Mouse (Mus musculus) MEL (cell line): ENCODE measurements around the gene Il17a. TPM values are rescaled to one million over a fixed set of nuclear protein-coding genes. Genes with fewer than 3 reads are reported as not detected.

Experiments used
- DNase-seq: peaks from one replicate; pipeline ENCODE4 v3.0.0; 2011; ENCODE audit warnings: low read depth, low spot score
- H3K27ac ChIP-seq: 2 replicates; pipeline ENCODE4 v1.5.1; 2012; ENCODE audit warnings: low read depth, mild to moderate bottlenecking, control low read depth, low read length, moderate library complexity; ENCODE audit not compliant: control insufficient read depth
- H3K27me3 ChIP-seq, 2 experiments: fragments of 150-350 bp in 1 of 2; sonication (generic) in 1 of 2; 2 replicates each; pipeline ENCODE4 v1.6.1; 2012; ENCODE audit warnings: low read length in 2 of 2, mild to moderate bottlenecking in 2 of 2, improper control_type of control experiment in 1 of 2, moderate library complexity in 1 of 2; ENCODE audit not compliant: insufficient read depth in 2 of 2, control insufficient read depth in 1 of 2
- H3K36me3 ChIP-seq, 2 experiments: 2 replicates each; pipeline ENCODE4 v1.6.1; 2012 to 2014; ENCODE audit warnings: low read length in 2 of 2, improper control_type of control experiment in 1 of 2, inconsistent platforms in 1 of 2, mild to moderate bottlenecking in 1 of 2; ENCODE audit not compliant: insufficient read depth in 2 of 2, control insufficient read depth in 1 of 2
- H3K4me1 ChIP-seq, 2 experiments: fragments of 150-350 bp in 1 of 2; sonication (generic) in 1 of 2; 2 replicates each; pipeline ENCODE4 v1.6.1; 2012; ENCODE audit warnings: low read length in 2 of 2, improper control_type of control experiment in 1 of 2, mild to moderate bottlenecking in 1 of 2; ENCODE audit not compliant: insufficient read depth in 2 of 2, control insufficient read depth in 1 of 2
- H3K4me3 ChIP-seq, 2 experiments: fragments of 150-350 bp in 1 of 2; sonication (generic) in 1 of 2; 2 replicates each; pipeline ENCODE4 v1.5.1; 2012; ENCODE audit warnings: low read depth in 2 of 2, low read length in 2 of 2, mild to moderate bottlenecking in 2 of 2, moderate library complexity in 2 of 2, control low read depth in 1 of 2, improper control_type of control experiment in 1 of 2; ENCODE audit not compliant: control insufficient read depth in 1 of 2, insufficient read depth in 1 of 2
- H3K79me2 ChIP-seq: 2 replicates; pipeline ENCODE4 v1.6.1; 2012; ENCODE audit warnings: mild to moderate bottlenecking, low read length, moderate library complexity; ENCODE audit not compliant: control insufficient read depth, poor library complexity, insufficient read depth
- H3K9ac ChIP-seq: 2 replicates; pipeline ENCODE4 v1.6.1; 2012; ENCODE audit warnings: low read depth, mild to moderate bottlenecking, control low read depth, low read length, moderate library complexity; ENCODE audit not compliant: control insufficient read depth, poor library complexity, severe bottlenecking
- H3K9me3 ChIP-seq: fragments of 150-350 bp; sonication (generic); replicated peaks from 2 replicates; pipeline ENCODE4 v1.6.1; 2012; ENCODE audit warnings: mild to moderate bottlenecking, low read length, improper control_type of control experiment, moderate library complexity; ENCODE audit not compliant: insufficient read depth
- CHD1 ChIP-seq: IDR thresholded peaks from 2 replicates; pipeline ENCODE4 v1.6.1; 2012; ENCODE audit warnings: low read depth, mild to moderate bottlenecking, inconsistent platforms, low read length, improper control_type of control experiment
- CHD2 ChIP-seq: IDR thresholded peaks from 2 replicates; pipeline ENCODE4 v1.6.1; 2011; ENCODE audit warnings: low read length, improper control_type of control experiment
- CTCF ChIP-seq, 3 experiments: IDR thresholded peaks in 2 of 3; conservative IDR thresholded peaks in 1 of 3; 2 replicates each; pipeline ENCODE4 v1.5.1; 2011 to 2012; ENCODE audit warnings: low read length in 3 of 3, low read depth in 2 of 3, mild to moderate bottlenecking in 2 of 3, improper control_type of control experiment in 1 of 3, inconsistent platforms in 1 of 3, mixed read lengths in 1 of 3, moderate library complexity in 1 of 3; ENCODE audit not compliant: control insufficient read depth in 1 of 3, insufficient read depth in 1 of 3, poor library complexity in 1 of 3, severe bottlenecking in 1 of 3
- ELF1 ChIP-seq: IDR thresholded peaks from 2 replicates; pipeline ENCODE4 v1.6.1; 2014; ENCODE audit warnings: low read depth, mild to moderate bottlenecking, inconsistent platforms, low read length, improper control_type of control experiment, moderate library complexity
- ETS1 ChIP-seq: IDR thresholded peaks from 2 replicates; pipeline ENCODE4 v1.6.1; 2012; ENCODE audit warnings: low read depth, mild to moderate bottlenecking, inconsistent platforms, low read length, improper control_type of control experiment, moderate library complexity
- GATA1 ChIP-seq: IDR thresholded peaks from 2 replicates; pipeline ENCODE4 v1.6.1; 2011; ENCODE audit warnings: low read depth, low read length, improper control_type of control experiment
- HCFC1 ChIP-seq: IDR thresholded peaks from 2 replicates; pipeline ENCODE4 v1.6.1; 2012; ENCODE audit warnings: low read depth, mild to moderate bottlenecking, inconsistent platforms, low read length, improper control_type of control experiment, moderate library complexity
- JUND ChIP-seq: IDR thresholded peaks from 2 replicates; pipeline ENCODE4 v1.6.1; 2011; ENCODE audit warnings: low read depth, mild to moderate bottlenecking, improper control_type of control experiment, low read length
- KAT2A ChIP-seq: conservative IDR thresholded peaks from 2 replicates; pipeline ENCODE4 v1.6.1; 2012; ENCODE audit warnings: low read depth, low read length, improper control_type of control experiment, inconsistent platforms
- MEF2A ChIP-seq: IDR thresholded peaks from 2 replicates; pipeline ENCODE4 v1.6.1; 2014; ENCODE audit warnings: low read depth, mild to moderate bottlenecking, inconsistent platforms, low read length, improper control_type of control experiment; ENCODE audit not compliant: poor library complexity, insufficient replicate concordance, severe bottlenecking; ENCODE audit errors: extremely low read depth
- MXI1 ChIP-seq: IDR thresholded peaks from 2 replicates; pipeline ENCODE4 v1.6.1; 2011; ENCODE audit warnings: mild to moderate bottlenecking, low read depth, low read length, improper control_type of control experiment
- MYB ChIP-seq: IDR thresholded peaks from 2 replicates; pipeline ENCODE4 v1.6.1; 2011; ENCODE audit warnings: mild to moderate bottlenecking, low read depth, low read length, improper control_type of control experiment
- MYC ChIP-seq: IDR thresholded peaks from 2 replicates; pipeline ENCODE4 v1.6.1; 2011; ENCODE audit warnings: low read depth, mild to moderate bottlenecking, low read length, improper control_type of control experiment, moderate library complexity
- NELFE ChIP-seq: IDR thresholded peaks from 2 replicates; pipeline ENCODE4 v1.6.1; 2011; ENCODE audit warnings: low read depth, low read length, improper control_type of control experiment
- POLR2A ChIP-seq, 2 experiments: IDR thresholded peaks; 2 replicates each; pipeline ENCODE4 v1.6.1; 2011 to 2012; ENCODE audit warnings: low read length in 2 of 2, mild to moderate bottlenecking in 2 of 2, control low read depth in 1 of 2, improper control_type of control experiment in 1 of 2, low read depth in 1 of 2, moderate library complexity in 1 of 2; ENCODE audit not compliant: control insufficient read depth in 1 of 2, insufficient read depth in 1 of 2, poor library complexity in 1 of 2
- RAD21 ChIP-seq: IDR thresholded peaks from 2 replicates; pipeline ENCODE4 v1.6.1; 2011; ENCODE audit warnings: mild to moderate bottlenecking, low read depth, low read length, improper control_type of control experiment
- RCOR1 ChIP-seq: IDR thresholded peaks from 2 replicates; pipeline ENCODE4 v1.6.1; 2012; ENCODE audit warnings: low read depth, mild to moderate bottlenecking, inconsistent platforms, low read length, improper control_type of control experiment
- SIN3A ChIP-seq: IDR thresholded peaks from 2 replicates; pipeline ENCODE4 v1.6.1; 2012; ENCODE audit warnings: low read length, improper control_type of control experiment, inconsistent platforms
- SMC3 ChIP-seq: IDR thresholded peaks from 2 replicates; pipeline ENCODE4 v1.6.1; 2011; ENCODE audit warnings: low read depth, low read length, improper control_type of control experiment
- TBP ChIP-seq: IDR thresholded peaks from 2 replicates; pipeline ENCODE4 v1.8.0; 2011; ENCODE audit warnings: low read depth, low read length, improper control_type of control experiment
- TCF12 ChIP-seq: IDR thresholded peaks from 2 replicates; pipeline ENCODE4 v1.6.1; 2014; ENCODE audit warnings: low read depth, mild to moderate bottlenecking, inconsistent platforms, low read length, improper control_type of control experiment, moderate library complexity
- UBTF ChIP-seq: IDR thresholded peaks from 2 replicates; pipeline ENCODE4 v1.6.1; 2012; ENCODE audit warnings: low read depth, mild to moderate bottlenecking, inconsistent platforms, low read length, improper control_type of control experiment, moderate library complexity, borderline replicate concordance; ENCODE audit not compliant: insufficient read depth
- USF2 ChIP-seq, 2 experiments: IDR thresholded peaks; 2 replicates each; pipeline ENCODE4 v1.6.1; 2011 to 2012; ENCODE audit warnings: improper control_type of control experiment in 2 of 2, low read length in 2 of 2, borderline replicate concordance in 1 of 2, inconsistent platforms in 1 of 2, low read depth in 1 of 2, mild to moderate bottlenecking in 1 of 2; ENCODE audit not compliant: insufficient read depth in 1 of 2
- ZC3H11A ChIP-seq: IDR thresholded peaks from 2 replicates; pipeline ENCODE4 v1.6.1; 2012; ENCODE audit warnings: low read depth, mild to moderate bottlenecking, inconsistent platforms, low read length, improper control_type of control experiment
- ZKSCAN1 ChIP-seq: IDR thresholded peaks from 2 replicates; pipeline ENCODE4 v1.6.1; 2012; ENCODE audit warnings: low read depth, mild to moderate bottlenecking, inconsistent platforms, low read length, improper control_type of control experiment, moderate library complexity
- ZNF384 ChIP-seq: IDR thresholded peaks from 2 replicates; pipeline ENCODE4 v1.6.1; 2012; ENCODE audit warnings: low read depth, mild to moderate bottlenecking, inconsistent platforms, low read length, improper control_type of control experiment
- polyA plus RNA-seq, 2 experiments: library from polyadenylated mRNA; stranded (reverse) in 1 of 2; unstranded in 1 of 2; fragments of >175 nt in 1 of 2; fragments of >200 nt in 1 of 2; gene quantifications; 2 replicates each; pipeline versions ENCODE4 v1.2.1 to v1.2.4; 2012; ENCODE audit warnings: low replicate concordance in 2 of 2, low read depth in 1 of 2; ENCODE audit not compliant: insufficient read length in 2 of 2, insufficient read depth in 1 of 2, missing spikeins in 1 of 2
- total RNA-seq: library from RNA; depleted of rRNA; stranded (reverse); fragments of 300-350 nt; gene quantifications from 2 replicates; pipeline ENCODE4 v1.2.3, GENCODE M21; 2012

The Il17a gene
- total and polyA plus RNA-seq, 3 experiments = not detected

- Histone ChIP-seq H3K36me3 (no peaks in the 10 kb centered on the region), H3K27ac (no peak overlapping the region), H3K9ac (no peak overlapping the region), H3K79me2 (no peaks in the 10 kb centered on the region), H3K9me3 (no peaks in the 10 kb centered on the region), H3K4me3 (no peak overlapping the region)
- no peak for TF ChIP-seq MEF2A
- TF ChIP-seq GATA1 = no peak
- no peak for TF ChIP-seq USF2 (IDR thresholded peaks at IDR 0.05; ENCODE audit: borderline replicate concordance in 1 of 2, insufficient read depth in 1 of 2, low read depth in 1 of 2, low read length in 2 of 2)
- no peak for TF ChIP-seq ELF1
- no peak for TF ChIP-seq SIN3A
- TF ChIP-seq MYC = no peak
- TF ChIP-seq RAD21 = no peak
- no peak for TF ChIP-seq ZKSCAN1
- no peak for TF ChIP-seq CTCF (IDR thresholded peaks at IDR 0.05 in 2 of 3, conservative IDR thresholded peaks at IDR 0.05 in 1 of 3; ENCODE audit: control insufficient read depth in 1 of 3, insufficient read depth in 1 of 3, low read depth in 2 of 3, low read length in 3 of 3, poor library complexity in 1 of 3, severe bottlenecking in 1 of 3)
- TF ChIP-seq ZC3H11A = no peak
- TF ChIP-seq HCFC1 = no peak
- TF ChIP-seq CHD2 = no peak
- no peak for TF ChIP-seq UBTF
- TF ChIP-seq KAT2A = no peak
- TF ChIP-seq NELFE = no peak
- no peak for TF ChIP-seq TBP
- TF ChIP-seq POLR2A (IDR thresholded peaks at IDR 0.05; ENCODE audit: control insufficient read depth in 1 of 2, insufficient read depth in 1 of 2, low read depth in 1 of 2, low read length in 2 of 2, poor library complexity in 1 of 2) = no peak
- TF ChIP-seq, all 39 proteins: peak for 0
- Histone ChIP-seq H3K4me1 (no peaks in the 10 kb centered on the region), H3K27me3 (no peaks in the 10 kb centered on the region)
- no peak for DNase-seq
Observed at GRCm38 (mm10) chr1:20684403-20684802, 46.3 kb upstream of the Il17a start.

DNA sequence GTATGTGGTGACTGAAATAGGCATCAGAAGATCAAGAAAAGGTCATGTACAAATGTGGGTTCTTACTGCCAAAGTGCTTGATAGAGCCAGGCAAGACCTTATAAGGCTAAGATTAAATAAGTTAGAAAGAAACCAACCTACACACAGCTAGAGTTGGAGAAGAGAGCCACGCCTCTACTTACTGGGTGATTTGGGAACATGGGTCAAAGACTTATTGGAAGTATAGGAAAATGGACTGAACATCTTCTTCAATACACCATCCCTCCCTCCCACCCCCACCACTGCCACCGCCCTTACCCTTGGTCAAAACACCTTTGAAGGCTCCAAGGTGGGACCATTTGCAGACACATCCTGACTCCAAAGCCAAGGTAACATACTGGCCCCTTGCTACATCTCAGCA, 45.3 kb upstream of the Il17a start:
- no peaks in the 10 kb centered on the region for H3K36me3 ChIP-seq
- TF ChIP-seq ZKSCAN1 (no peak), GATA1 (no peak), JUND (no peak), USF2 (IDR thresholded peaks at IDR 0.05; ENCODE audit: borderline replicate concordance in 1 of 2, insufficient read depth in 1 of 2, low read depth in 1 of 2, low read length in 2 of 2) (no peak), RAD21 (no peak), CTCF (IDR thresholded peaks at IDR 0.05 in 2 of 3, conservative IDR thresholded peaks at IDR 0.05 in 1 of 3; ENCODE audit: control insufficient read depth in 1 of 3, insufficient read depth in 1 of 3, low read depth in 2 of 3, low read length in 3 of 3, poor library complexity in 1 of 3, severe bottlenecking in 1 of 3) (no peak), SIN3A (no peak), UBTF (no peak), RCOR1 (no peak), ELF1 (no peak), SMC3 (no peak), TBP (no peak), ETS1 (no peak), MXI1 (no peak), MYB (no peak), TCF12 (no peak), ZNF384 (no peak), HCFC1 (no peak), CHD1 (no peak), MYC (no peak)
- TF ChIP-seq, all 39 proteins: peak for 0
- H3K4me1 ChIP-seq = no peaks in the 10 kb centered on the region
- H3K9ac ChIP-seq = no peak overlapping the region
- no peak overlapping the region for H3K27ac ChIP-seq
- no peaks in the 10 kb centered on the region for H3K27me3 ChIP-seq
- DNase-seq = no peak
- no peak overlapping the region for H3K4me3 ChIP-seq
- H3K9me3 ChIP-seq = no peaks in the 10 kb centered on the region
- no peaks in the 10 kb centered on the region for H3K79me2 ChIP-seq
